Mouse (Mus musculus) heart, postnatal 0 days (tissue): ENCODE measurements around the gene Rsc1a1.

Experiments used
- CTCF ChIP-seq: IDR thresholded peaks from 2 replicates; pipeline ENCODE4 v1.5.1; 2016; ENCODE audit warnings: antibody characterized with exemption, control low read depth, low read depth
- EP300 ChIP-seq: IDR thresholded peaks from 2 replicates; pipeline ENCODE4 v1.6.1; 2016; ENCODE audit warnings: antibody characterized with exemption, low read depth

GRCm38 (mm10) chr4:141656932-141657331, 28.5 kb downstream of the Rsc1a1 start:
- no peak for TF ChIP-seq EP300
- TF ChIP-seq CTCF = no peak
